Mouse (Mus musculus) heart, postnatal 0 days (tissue): ENCODE data around the gene Usf3.

Source experiments
- CTCF ChIP-seq: IDR thresholded peaks from 2 replicates; pipeline ENCODE4 v1.5.1; 2016; ENCODE audit warnings: antibody characterized with exemption, control low read depth, low read depth
- EP300 ChIP-seq: IDR thresholded peaks from 2 replicates; pipeline ENCODE4 v1.6.1; 2016; ENCODE audit warnings: antibody characterized with exemption, low read depth

DNA sequence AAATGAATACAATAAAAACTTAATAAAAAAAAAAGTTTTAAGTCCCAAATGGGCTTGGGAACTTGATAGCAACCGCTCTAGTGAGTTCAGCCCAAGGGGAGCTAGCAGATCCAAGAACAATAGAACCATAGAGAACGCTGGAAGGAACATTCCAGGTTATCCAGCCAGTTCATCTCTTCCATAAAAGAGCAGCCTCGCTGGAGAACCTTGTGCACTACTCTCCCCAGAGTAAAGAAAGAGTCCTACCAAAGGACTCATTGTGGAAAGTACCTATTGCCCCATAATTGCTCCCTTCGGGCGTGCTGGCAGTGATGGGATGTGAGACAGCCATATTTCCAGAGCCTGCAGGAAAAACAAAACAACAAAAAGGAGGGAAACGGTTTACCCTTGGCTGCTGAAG lies 96.5 kb downstream of the Usf3 start:
- TF ChIP-seq CTCF: no peak
- TF ChIP-seq EP300: no peak
